Mouse (Mus musculus) ES-E14 (cell line): ENCODE measurements around the gene Lemd1. TPM values are rescaled to one million over a fixed set of nuclear protein-coding genes. Genes with fewer than 3 reads are reported as not detected.

Experiments
- DNase-seq: peaks from one replicate; pipeline ENCODE4 v3.0.0-alpha.2; 2013; ENCODE audit warnings: low read depth, low spot score
- H3K27ac ChIP-seq: 2 replicates; pipeline ENCODE4 v1.5.1; 2012; ENCODE audit warnings: low read depth, mild to moderate bottlenecking, low read length, moderate library complexity, mixed read lengths; ENCODE audit not compliant: poor library complexity, insufficient read depth, severe bottlenecking
- H3K36me3 ChIP-seq: 2 replicates; pipeline ENCODE4 v1.6.1; 2012; ENCODE audit warnings: mild to moderate bottlenecking, low read length, moderate library complexity, mixed read lengths; ENCODE audit not compliant: control insufficient read depth, poor library complexity, insufficient read depth, severe bottlenecking
- H3K4me1 ChIP-seq, 2 experiments: fragments of 150-350 bp in 1 of 2; sonication (generic) in 1 of 2; 2 replicates each; pipeline ENCODE4 v1.6.1; 2012; ENCODE audit warnings: low read length in 2 of 2, mild to moderate bottlenecking in 1 of 2, mixed read lengths in 1 of 2; ENCODE audit not compliant: control insufficient read depth in 2 of 2, insufficient read depth in 2 of 2, poor library complexity in 1 of 2
- H3K4me3 ChIP-seq, 2 experiments: fragments of 150-350 bp in 1 of 2; sonication (generic) in 1 of 2; 2 replicates each; pipeline ENCODE4 v1.5.1; 2012; ENCODE audit warnings: low read length in 2 of 2, low read depth in 1 of 2, mild to moderate bottlenecking in 1 of 2, mixed read lengths in 1 of 2; ENCODE audit not compliant: insufficient read depth in 1 of 2, poor library complexity in 1 of 2, severe bottlenecking in 1 of 2
- H3K9ac ChIP-seq: 2 replicates; pipeline ENCODE4 v1.6.1; 2012; ENCODE audit warnings: low read depth, mild to moderate bottlenecking, low read length, mixed read lengths; ENCODE audit not compliant: poor library complexity, insufficient read depth, severe bottlenecking
- H3K9me3 ChIP-seq: fragments of 150-350 bp; sonication (generic); 2 replicates; pipeline ENCODE4 v1.6.1; 2012; ENCODE audit warnings: low read depth, mild to moderate bottlenecking, low read length; ENCODE audit not compliant: control insufficient read depth, insufficient read depth
- CHD2 ChIP-seq: IDR thresholded peaks from 2 replicates; pipeline ENCODE4 v1.6.1; 2014; ENCODE audit warnings: mild to moderate bottlenecking, low read depth, low read length, inconsistent platforms
- HCFC1 ChIP-seq: IDR thresholded peaks from 2 replicates; pipeline ENCODE4 v1.6.1; 2012; ENCODE audit warnings: low read length, inconsistent platforms, borderline replicate concordance; ENCODE audit not compliant: insufficient read depth
- MAFK ChIP-seq: IDR thresholded peaks from 2 replicates; pipeline ENCODE4 v1.6.1; 2014; ENCODE audit warnings: mild to moderate bottlenecking, low read depth, low read length, inconsistent platforms; ENCODE audit not compliant: insufficient read depth
- ZC3H11A ChIP-seq: IDR thresholded peaks from 2 replicates; pipeline ENCODE4 v1.6.1; 2012; ENCODE audit warnings: low read depth, mild to moderate bottlenecking, inconsistent platforms, low read length, borderline replicate concordance
- ZNF384 ChIP-seq: IDR thresholded peaks from 2 replicates; pipeline ENCODE4 v1.6.1; 2012; ENCODE audit warnings: low read depth, low read length, inconsistent platforms
- in situ Hi-C, 2 experiments: fragments of 600-800 bp; cut with MboI; formaldehyde crosslinking; loops; one replicate each; pipeline ENCODE4 v1.15.1; 2025; ENCODE audit warnings: low sequenced_read_pairs in 2 of 2, inconsistent platforms in 1 of 2; ENCODE audit not compliant: unreplicated experiment in 2 of 2
- total RNA-seq: library from RNA; depleted of rRNA; stranded (reverse); fragments of 300-350 nt; gene quantifications from 2 replicates; pipeline ENCODE4 v1.2.3, GENCODE M21; 2012

Lemd1 gene
- total RNA-seq, 1 experiment: 3.9 TPM

GRCm38 (mm10) chr1:132165859-132166258, 25.4 kb upstream of the Lemd1 start:
- TF ChIP-seq MAFK: no peak
- TF ChIP-seq ZC3H11A: peak; percentile 75
- peak; percentile 74 for DNase-seq
- in situ Hi-C loops: loop anchor here in 1 of 2 experiments (10.0 kb wide), 1 partner anchor 69 kb away; no protein-coding TSS in a partner anchor
- Histone ChIP-seq H3K9me3 (no peaks in the 10 kb centered on the region), H3K27ac (no peak overlapping the region), H3K4me1 (peaks cover 0 to 12% of the 10 kb centered on the region in 2 experiments; a peak in 2 of 4 replicates), H3K36me3 (no peaks in the 10 kb centered on the region), H3K9ac (no peak overlapping the region), H3K4me3 (no peak overlapping the region)

DNA sequence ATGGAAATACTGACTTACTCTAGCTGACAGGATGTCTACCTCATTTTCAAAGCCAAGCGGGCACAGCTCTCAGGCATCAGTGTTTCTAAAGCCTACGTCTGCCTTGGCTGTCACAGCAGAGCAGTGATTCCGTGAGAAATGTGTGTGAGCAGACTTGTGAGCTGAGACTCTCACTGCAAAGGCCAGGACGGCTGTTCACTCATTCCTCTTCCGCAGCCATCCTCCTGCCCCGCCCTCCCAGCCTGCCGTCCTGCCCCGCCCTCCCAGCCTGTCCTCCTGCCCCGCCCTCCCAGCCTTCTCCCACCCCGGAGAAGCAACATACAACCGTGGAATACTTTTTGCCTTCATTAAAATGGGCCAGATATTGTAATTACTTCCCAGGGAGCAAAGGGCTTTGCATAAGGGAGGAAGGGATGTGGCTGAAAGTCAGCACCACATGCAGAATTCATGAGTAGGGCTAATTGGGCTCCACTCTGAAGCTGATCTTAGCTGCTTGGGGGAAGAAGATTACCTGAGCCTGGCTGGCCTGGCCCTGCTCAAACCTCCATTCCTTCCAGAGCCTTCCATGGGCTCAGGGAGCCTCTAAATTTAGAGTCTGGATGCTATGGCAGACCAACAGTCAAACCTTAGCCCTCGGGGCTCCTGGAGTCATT, 23.0 kb upstream of the Lemd1 start:
- Histone ChIP-seq H3K27ac (no peak overlapping the region), H3K4me3 (no peak overlapping the region)
- in situ Hi-C loops: loop anchor here in 1 of 2 experiments (10.0 kb wide), 1 partner anchor 67 kb away; no protein-coding TSS in a partner anchor

GRCm38 (mm10) chr1:132170698-132171097, 20.5 kb upstream of the Lemd1 start:
- Histone ChIP-seq H3K9ac (no peak overlapping the region), H3K9me3 (no peaks in the 10 kb centered on the region), H3K36me3 (no peaks in the 10 kb centered on the region), H3K4me1 (peaks cover 0 to 6% of the 10 kb centered on the region in 2 experiments; a peak in 1 of 4 replicates), H3K4me3 (no peak overlapping the region), H3K27ac (no peak overlapping the region)
- in situ Hi-C loops: no loop called here
- no peak for DNase-seq
- no peak for TF ChIP-seq MAFK
- no peak for TF ChIP-seq CHD2
- TF ChIP-seq HCFC1: no peak
- TF ChIP-seq ZNF384: no peak
- no peak for TF ChIP-seq ZC3H11A

More for the DNA sequence above, 23.0 kb upstream of the Lemd1 start:
- Histone ChIP-seq H3K36me3 (no peaks in the 10 kb centered on the region), H3K4me1 (peaks cover 0 to 12% of the 10 kb centered on the region in 2 experiments; a peak in 2 of 4 replicates), H3K9me3 (no peaks in the 10 kb centered on the region), H3K9ac (no peak overlapping the region)
- TF ChIP-seq ZC3H11A (no peak), MAFK (no peak), CHD2 (no peak), ZNF384 (no peak), HCFC1 (no peak)
- no peak for DNase-seq

GRCm38 (mm10) chr1:132171619-132172018, 19.6 kb upstream of the Lemd1 start:
- no peaks in the 10 kb centered on the region for H3K9me3 ChIP-seq
- H3K4me3 ChIP-seq: no peak overlapping the region
- H3K4me1 ChIP-seq: peaks cover 0 to 6% of the 10 kb centered on the region in 2 experiments; a peak in 1 of 4 replicates
- in situ Hi-C loops: no loop called here
- no peak for DNase-seq
- H3K36me3 ChIP-seq: no peaks in the 10 kb centered on the region
- no peak for TF ChIP-seq ZNF384
- no peak for TF ChIP-seq ZC3H11A
- no peak for TF ChIP-seq HCFC1
- TF ChIP-seq CHD2: no peak
- no peak for TF ChIP-seq MAFK
- H3K9ac ChIP-seq: no peak overlapping the region
- no peak overlapping the region for H3K27ac ChIP-seq
